ENCODE assay signal across 8 mouse cellular contexts in the genomic region with DNA sequence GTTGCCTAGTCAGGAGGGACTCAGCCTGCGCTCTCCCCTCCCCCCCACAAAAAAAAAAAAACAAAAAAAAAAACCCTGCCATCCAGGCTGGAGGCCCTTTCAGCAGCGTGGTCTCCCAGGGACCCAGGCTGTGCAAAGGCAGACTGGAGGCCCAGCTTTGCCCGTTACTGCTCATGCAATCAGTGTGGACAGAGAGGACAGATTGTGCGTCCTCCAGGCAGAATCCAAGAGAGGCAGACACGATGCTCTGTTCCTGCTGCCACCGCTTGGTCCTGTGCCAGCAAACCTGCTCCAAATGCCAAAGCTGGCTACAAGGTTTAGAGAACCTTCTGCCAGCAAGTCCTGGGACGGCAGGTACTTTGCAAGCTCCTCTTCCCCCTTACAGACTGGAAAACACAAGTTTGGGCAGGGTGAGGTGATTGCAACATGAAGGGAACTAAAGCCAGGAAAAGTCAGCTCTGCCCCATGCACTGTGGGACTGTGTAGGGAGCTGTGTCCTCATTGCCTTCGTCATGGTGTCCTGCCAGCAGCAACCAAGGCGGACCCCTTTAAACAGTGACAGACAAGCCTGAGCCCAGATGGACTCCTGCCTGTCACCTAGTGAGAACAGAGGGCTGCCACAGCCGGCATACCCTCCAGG. TPM values are rescaled to one million over a fixed set of nuclear protein-coding genes. Genes with fewer than 3 reads are reported as not detected.
DNase-seq lines count a peak whose midpoint lies in the region; ATAC-seq lines count a peak whose summit lies in the region.

No protein-coding gene starts in this region.

- no peak for DNase-seq in frontal cortex, postnatal 14 days (ENCODE audit: low spot score in 2 of 2)
- DNase-seq in right cerebral cortex, adult 18-20 months, result peak; percentile 67
- no peak for DNase-seq in right cerebral cortex, postnatal 36 days (ENCODE audit: low spot score in 2 of 2)
- DNase-seq in layer of hippocampus, adult 11-12 months (ENCODE audit: low spot score), result peak; percentile 74
- no peak for DNase-seq in thymus, postnatal 0 days (ENCODE audit: low spot score)

- WGBS in neural tube, embryonic 15.5 days, result 40% methylated on average over 10 of the region's 10 CpGs

- no peak overlapping the region for H3K4me3 ChIP-seq in neural tube, embryonic 15.5 days (replicated peaks)

- no peak overlapping the region for H3K4me2 ChIP-seq in neural tube, embryonic 15.5 days

- peak overlapping the region; percentile 2; the same call in 1 of the 2 replicates for H3K27ac ChIP-seq in neural tube, embryonic 15.5 days (replicated peaks)

- no peaks in the 10 kb centered on the region for H3K27me3 ChIP-seq in neural tube, embryonic 15.5 days (replicated peaks)

- H3K9me3 ChIP-seq in neural tube, embryonic 15.5 days (replicated peaks), result 0 out of 2 replicates have a peak, but pooled peaks cover 5% of the 10 kb centered on the region

- H3K9ac ChIP-seq in neural tube, embryonic 15.5 days (replicated peaks), result no peak overlapping the region

- 0 out of 2 replicates have a peak, but pooled peaks cover 8% of the 10 kb centered on the region for H3K4me1 ChIP-seq in neural tube, embryonic 15.5 days

- no peaks in the 10 kb centered on the region for H3K36me3 ChIP-seq in neural tube, embryonic 15.5 days

- ATAC-seq in frontal cortex, adult (ENCODE audit: low TSS enrichment), result peak; percentile 66
- ATAC-seq in neural tube, embryonic 15.5 days (ENCODE audit: low FRiP score), result no peak
- no peak for ATAC-seq in monocyte, adult 5-6 weeks (replicated peaks; ENCODE audit: insufficient number of reproducible peaks, low FRiP score, low TSS enrichment, poor library complexity, severe bottlenecking)

RNA-seq across cellular contexts. Expression of a gene that starts 15.4 kb away (rescaled TPM):
- 6.0 and 11.5 TPM in 2 replicates for polyA plus RNA-seq in neural tube, embryonic 15.5 days (2015; fragmentation: Nextera tagmentation; extraction: Ambion mirVana)
- 0.76 to 1.6 TPM in 2 of 3 replicates, not detected in the other for total RNA-seq in monocyte, adult 5-6 weeks (2017)
- polyA plus RNA-seq in thymus, postnatal 0 days (2015; fragmentation: Nextera tagmentation; extraction: Ambion mirVana), result 12.8 and 13.6 TPM in 2 replicates

Comparison
In these comparisons a context has a peak if more than half of its experiments do, and no peak if none do; other contexts are left out.
1. DNase-seq: peak in right cerebral cortex, adult 18-20 months (single experiment) and layer of hippocampus, adult 11-12 months (single experiment); none in frontal cortex, postnatal 14 days (0 of 2), right cerebral cortex, postnatal 36 days (0 of 2) and thymus, postnatal 0 days (single experiment).